Mouse (Mus musculus): ENCODE measurements around the gene Tpx2.

DNA sequence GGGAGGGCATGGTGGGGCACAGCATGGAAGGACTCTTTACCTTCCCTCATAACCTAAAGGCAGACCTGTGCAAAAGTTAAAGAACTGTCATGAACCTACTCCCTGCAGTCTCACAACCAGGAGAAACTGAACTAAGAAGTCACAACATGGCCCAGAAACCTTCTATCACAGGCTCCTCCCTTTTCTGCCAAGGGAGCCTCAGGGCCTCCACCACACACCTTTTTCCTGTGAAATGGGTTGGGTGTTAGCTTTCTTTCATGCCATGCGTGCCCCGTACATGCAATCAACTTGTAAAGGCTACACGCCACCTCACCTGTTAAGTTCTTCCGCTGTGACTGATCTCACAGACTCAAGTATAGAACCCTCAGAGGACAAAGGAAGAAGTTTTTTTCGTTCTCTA is 44.7 kb upstream of the Tpx2 start:
- TF ChIP-seq EP300 (IDR thresholded peaks at IDR 0.05; ENCODE audit: insufficient read depth, low read depth, low read length) = no peak
- no peak for TF ChIP-seq CTCF (IDR thresholded peaks at IDR 0.05; ENCODE audit: low read depth, low read length)
